Mouse (Mus musculus): ENCODE data around the gene Tsc22d1.

- TF ChIP-seq POLR2A (IDR thresholded peaks at IDR 0.05; ENCODE audit: low read depth, low read length): no peak
- no peak for TF ChIP-seq CTCF (conservative IDR thresholded peaks at IDR 0.05 in 1 of 2, IDR thresholded peaks at IDR 0.05 in 1 of 2; ENCODE audit: low read depth in 2 of 2, low read length in 2 of 2)
- no peak for TF ChIP-seq USF1 (IDR thresholded peaks at IDR 0.05; ENCODE audit: low read depth, low read length)
- no peak for TF ChIP-seq EP300 (IDR thresholded peaks at IDR 0.05; ENCODE audit: low read length)
- TF ChIP-seq HCFC1 (IDR thresholded peaks at IDR 0.05; ENCODE audit: low read depth, low read length): no peak
- no peak for TF ChIP-seq MXI1 (IDR thresholded peaks at IDR 0.05; ENCODE audit: low read depth, low read length)
- no peak for TF ChIP-seq ZKSCAN1 (IDR thresholded peaks at IDR 0.05; ENCODE audit: borderline replicate concordance, low read depth, low read length)
- TF ChIP-seq JUN (IDR thresholded peaks at IDR 0.05; ENCODE audit: insufficient read depth, low read depth, low read length): no peak
- TF ChIP-seq POLR2AphosphoS2 (IDR thresholded peaks at IDR 0.05; ENCODE audit: low read depth, low read length): no peak
- no peak for TF ChIP-seq RAD21 (IDR thresholded peaks at IDR 0.05; ENCODE audit: low read depth, low read length)
These were observed 34.2 kb downstream of the Tsc22d1 start for GRCm38 (mm10) chr14:76448987-76449386.
